Mouse (Mus musculus): ENCODE results near the gene Arl6ip5. TPM values are rescaled to one million over a fixed set of nuclear protein-coding genes. Genes with fewer than 3 reads are reported as not detected.
"Not testable (repeated sequence)": the region's sequence is repeated elsewhere in the genome, so short reads cannot be mapped to it uniquely, and the experiment has no call there.

Arl6ip5 gene
- polyA plus RNA-seq, 1 experiment from 2014 or later = 74.3 TPM

DNA sequence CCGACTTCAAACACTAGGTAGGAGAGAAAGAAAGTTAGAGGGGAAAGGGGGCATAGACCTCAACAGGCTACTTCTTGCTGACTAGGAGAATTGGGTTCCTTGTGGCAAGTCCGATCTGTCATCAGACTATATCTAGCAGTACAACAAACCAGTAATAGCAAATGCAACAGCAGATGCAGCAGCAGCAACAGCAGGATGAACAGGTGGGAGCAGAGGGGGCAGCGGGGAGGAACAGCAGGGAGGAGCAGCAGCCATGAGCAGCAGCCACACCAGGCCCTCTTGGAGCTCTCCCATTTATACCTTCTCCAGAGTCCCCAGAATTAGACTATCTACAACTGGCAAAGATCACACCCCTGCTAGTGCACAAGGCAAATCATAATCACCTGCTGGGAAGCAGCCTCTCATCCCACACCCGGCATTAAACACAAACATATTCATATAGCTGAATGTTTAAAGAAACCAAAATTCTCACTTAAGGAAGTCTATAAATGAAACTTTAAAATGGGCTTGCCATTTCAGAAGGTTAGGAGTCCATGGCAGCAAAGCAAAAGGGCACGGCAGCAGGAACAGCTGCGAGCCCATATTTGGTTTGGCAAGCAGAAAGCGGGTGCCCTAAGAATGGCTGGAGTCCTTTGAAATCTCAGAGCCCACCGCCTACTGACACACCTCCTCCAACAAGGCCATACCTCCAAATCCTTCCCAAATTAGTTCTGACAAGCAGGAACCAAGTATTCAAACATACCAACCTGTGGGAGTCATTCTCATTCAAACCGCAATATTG, 16.8 kb downstream of the Arl6ip5 start:
- H3K9me3 ChIP-seq (replicated peaks) = no peaks in the 10 kb centered on the region
- H3K27ac ChIP-seq = no peak overlapping the region
- no peak overlapping the region for H3K4me3 ChIP-seq
- H3K4me1 ChIP-seq = peaks cover 9% of the 10 kb centered on the region; the same call in 1 of the 2 replicates
- WGBS = 93% methylated on average over 9 of the region's 9 CpGs
- H3K4me2 ChIP-seq (replicated peaks) = no peak overlapping the region
- peaks cover 24% of the 10 kb centered on the region for H3K36me3 ChIP-seq
- no peaks in the 10 kb centered on the region for H3K27me3 ChIP-seq
- ATAC-seq (ENCODE audit: low FRiP score) = no peak
- H3K9ac ChIP-seq = no peak overlapping the region

GRCm38 (mm10) chr6:97234911-97235668, 24.6 kb downstream of the Arl6ip5 start:
- Histone ChIP-seq H3K4me1 (no peaks in the 10 kb centered on the region), H3K27ac (no peak overlapping the region), H3K4me3 (no peak overlapping the region), H3K4me2 (replicated peaks) (no peak overlapping the region), H3K36me3 (peaks cover 34% of the 10 kb centered on the region), H3K9ac (no peak overlapping the region), H3K9me3 (replicated peaks) (no peaks in the 10 kb centered on the region), H3K27me3 (no peaks in the 10 kb centered on the region)
- 87% methylated on average over 7 of the region's 7 CpGs for WGBS
- no peak for ATAC-seq (ENCODE audit: low FRiP score)

- Histone ChIP-seq H3K36me3 (peaks cover 26% of the 10 kb centered on the region), H3K9ac (no peak overlapping the region), H3K9me3 (replicated peaks) (no peaks in the 10 kb centered on the region), H3K4me1 (no peaks in the 10 kb centered on the region), H3K4me3 (no peak overlapping the region), H3K4me2 (replicated peaks) (no peak overlapping the region), H3K27ac (no peak overlapping the region), H3K27me3 (no peaks in the 10 kb centered on the region)
- no peak for ATAC-seq (ENCODE audit: low FRiP score)
- WGBS = 96% methylated on average over 5 of the region's 5 CpGs
Measured at GRCm38 (mm10) chr6:97236088-97236487, 25.6 kb downstream of the Arl6ip5 start.

DNA sequence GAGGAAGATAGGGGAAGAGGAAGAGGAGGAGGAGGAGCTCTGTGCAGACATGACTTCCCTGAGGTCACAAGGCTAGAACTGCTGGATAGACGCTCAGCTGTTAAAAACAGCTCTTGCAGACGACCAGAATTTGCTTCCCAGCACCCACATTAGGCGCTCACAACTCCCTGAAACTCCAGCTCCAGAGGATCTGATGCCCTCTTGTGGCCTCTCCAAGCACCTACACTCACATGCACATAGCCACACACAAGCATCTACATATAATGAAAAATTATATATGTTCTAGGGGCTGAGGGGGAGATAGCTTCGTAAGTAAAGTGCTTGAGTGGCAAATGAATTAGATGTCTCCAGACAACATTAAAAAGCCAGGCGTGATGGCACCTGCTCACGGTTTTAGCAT, 28.9 kb downstream of the Arl6ip5 start:
- WGBS = 91% methylated on average over 6 of the region's 6 CpGs
- H3K27me3 ChIP-seq = no peaks in the 10 kb centered on the region
- no peak overlapping the region for H3K27ac ChIP-seq
- no peaks in the 10 kb centered on the region for H3K9me3 ChIP-seq (replicated peaks)
- H3K4me2 ChIP-seq (replicated peaks) = no peak overlapping the region
- no peak overlapping the region for H3K9ac ChIP-seq
- H3K4me3 ChIP-seq = no peak overlapping the region
- H3K4me1 ChIP-seq = no peaks in the 10 kb centered on the region
- ATAC-seq (ENCODE audit: low FRiP score) = no peak
- H3K36me3 ChIP-seq = peaks cover 6% of the 10 kb centered on the region; the same call in 1 of the 2 replicates

- H3K9ac ChIP-seq = no peak overlapping the region
Measured at GRCm38 (mm10) chr6:97240092-97240491, 29.6 kb downstream of the Arl6ip5 start.

GRCm38 (mm10) chr6:97242522-97242921, 32.0 kb downstream of the Arl6ip5 start:
- Histone ChIP-seq H3K36me3 (no peaks in the 10 kb centered on the region), H3K4me3 (no peak overlapping the region), H3K27me3 (no peaks in the 10 kb centered on the region), H3K9ac (no peak overlapping the region), H3K9me3 (replicated peaks) (no peaks in the 10 kb centered on the region), H3K4me1 (no peaks in the 10 kb centered on the region), H3K27ac (no peak overlapping the region), H3K4me2 (replicated peaks) (no peak overlapping the region)
- 89% methylated on average over 4 of the region's 4 CpGs for WGBS
- no peak for ATAC-seq (ENCODE audit: low FRiP score)

More at GRCm38 (mm10) chr6:97240092-97240491, 29.6 kb downstream of the Arl6ip5 start:
- WGBS = 77% methylated on average over 5 of the region's 5 CpGs
- Histone ChIP-seq H3K27me3 (no peaks in the 10 kb centered on the region), H3K36me3 (no peaks in the 10 kb centered on the region), H3K27ac (no peak overlapping the region), H3K4me3 (no peak overlapping the region), H3K9me3 (replicated peaks) (no peaks in the 10 kb centered on the region), H3K4me1 (no peaks in the 10 kb centered on the region), H3K4me2 (replicated peaks) (no peak overlapping the region)
- ATAC-seq (ENCODE audit: low FRiP score) = no peak

- no peak overlapping the region for H3K9ac ChIP-seq
- H3K36me3 ChIP-seq = no peaks in the 10 kb centered on the region
- ATAC-seq (ENCODE audit: low FRiP score) = no peak
- no peak overlapping the region for H3K27ac ChIP-seq
- H3K27me3 ChIP-seq = no peaks in the 10 kb centered on the region
- H3K4me3 ChIP-seq = no peak overlapping the region
- no peaks in the 10 kb centered on the region for H3K9me3 ChIP-seq (replicated peaks)
- no peaks in the 10 kb centered on the region for H3K4me1 ChIP-seq
- no peak overlapping the region for H3K4me2 ChIP-seq (replicated peaks)
Measured at GRCm38 (mm10) chr6:97245200-97245599, 34.7 kb downstream of the Arl6ip5 start.

DNA sequence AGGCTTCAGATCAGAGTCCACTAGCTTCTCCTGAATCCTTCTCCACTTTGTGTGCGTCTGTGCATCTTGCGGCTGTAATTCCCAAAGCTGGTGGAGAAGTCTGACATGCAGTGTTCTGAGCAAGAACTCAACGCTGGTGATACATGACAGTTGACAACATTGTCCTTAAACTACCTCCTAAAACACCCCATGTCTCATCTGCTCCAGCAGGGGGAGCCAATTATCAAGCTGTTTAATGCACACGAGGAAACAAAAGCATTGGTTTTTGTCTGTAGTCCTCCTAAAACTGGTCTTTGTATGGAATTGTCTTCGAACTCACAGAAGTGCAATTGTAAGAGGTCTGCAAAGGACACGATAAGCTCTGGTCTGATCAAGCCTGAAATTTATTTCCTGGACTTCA, 40.5 kb downstream of the Arl6ip5 start:
- WGBS = 51% methylated on average over 6 of the region's 6 CpGs
- Histone ChIP-seq H3K36me3 (no peaks in the 10 kb centered on the region), H3K27ac (no peak overlapping the region), H3K27me3 (no peaks in the 10 kb centered on the region), H3K9me3 (replicated peaks) (no peaks in the 10 kb centered on the region), H3K9ac (no peak overlapping the region), H3K4me1 (no peaks in the 10 kb centered on the region), H3K4me3 (no peak overlapping the region), H3K4me2 (replicated peaks) (no peak overlapping the region)
- ATAC-seq (ENCODE audit: low FRiP score) = no peak

- Histone ChIP-seq H3K27me3 (no peaks in the 10 kb centered on the region), H3K9ac (no peak overlapping the region), H3K27ac (no peak overlapping the region), H3K4me2 (replicated peaks) (no peak overlapping the region), H3K36me3 (no peaks in the 10 kb centered on the region), H3K9me3 (replicated peaks) (no peaks in the 10 kb centered on the region), H3K4me1 (no peaks in the 10 kb centered on the region), H3K4me3 (no peak overlapping the region)
- no peak for ATAC-seq (ENCODE audit: low FRiP score)
- WGBS = 67% methylated on average over 5 of the region's 5 CpGs
Measured at GRCm38 (mm10) chr6:97252086-97252485, 41.6 kb downstream of the Arl6ip5 start.

DNA sequence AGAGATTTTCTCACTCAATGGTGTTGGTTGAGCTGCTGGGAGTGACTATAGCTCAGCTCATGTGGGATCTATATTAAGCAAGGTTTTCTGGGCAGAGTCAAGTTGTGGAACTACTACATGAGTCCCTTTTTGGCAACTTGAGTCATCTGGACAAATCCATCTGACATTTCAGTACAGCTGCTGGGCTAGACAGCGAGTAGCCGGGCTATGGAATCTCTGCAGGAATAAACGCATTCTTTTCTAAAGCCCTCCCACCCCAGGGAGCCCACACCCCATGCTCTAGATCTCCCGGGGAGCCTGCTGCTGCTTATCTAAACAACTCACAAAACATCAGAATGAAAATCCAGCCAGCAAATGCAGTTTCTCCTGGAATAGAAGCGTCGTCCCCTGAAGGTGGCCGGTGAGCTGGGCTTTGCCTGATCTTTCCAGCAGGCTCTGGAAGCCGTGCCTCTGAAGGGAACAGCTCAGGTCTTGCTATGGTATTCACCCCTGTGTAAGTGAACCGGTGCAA, 42.3 kb downstream of the Arl6ip5 start, which contains the start of gene Lmod3:
Lmod3 (minus strand) TSS at position 49 of the 511 bp plus-strand sequence.
- Histone ChIP-seq H3K4me1 (no peaks in the 10 kb centered on the region), H3K36me3 (no peaks in the 10 kb centered on the region), H3K27ac (no peak within 1 kb of the TSS), H3K27me3 (no peaks in the 10 kb centered on the region), H3K4me3 (no peak within 1 kb of the TSS), H3K9ac (no peak within 1 kb of the TSS), H3K4me2 (replicated peaks) (no peak within 1 kb of the TSS), H3K9me3 (replicated peaks) (no peaks in the 10 kb centered on the region)
- ATAC-seq (ENCODE audit: low FRiP score) = no peak
- whole genome bisulfite sequencing = 37% methylated on average over 9 of the region's 9 CpGs

- H3K4me3 ChIP-seq = no peak overlapping the region
- no peaks in the 10 kb centered on the region for H3K36me3 ChIP-seq
- no peak overlapping the region for H3K9ac ChIP-seq
- no peaks in the 10 kb centered on the region for H3K9me3 ChIP-seq (replicated peaks)
- WGBS = 95% methylated on average over 1 of the region's 1 CpGs
- no peak overlapping the region for H3K4me2 ChIP-seq (replicated peaks)
- no peak overlapping the region for H3K27ac ChIP-seq
- ATAC-seq (ENCODE audit: low FRiP score) = no peak
- H3K27me3 ChIP-seq = no peaks in the 10 kb centered on the region
- no peaks in the 10 kb centered on the region for H3K4me1 ChIP-seq
Measured at GRCm38 (mm10) chr6:97258489-97258888, 48.0 kb downstream of the Arl6ip5 start.

DNA sequence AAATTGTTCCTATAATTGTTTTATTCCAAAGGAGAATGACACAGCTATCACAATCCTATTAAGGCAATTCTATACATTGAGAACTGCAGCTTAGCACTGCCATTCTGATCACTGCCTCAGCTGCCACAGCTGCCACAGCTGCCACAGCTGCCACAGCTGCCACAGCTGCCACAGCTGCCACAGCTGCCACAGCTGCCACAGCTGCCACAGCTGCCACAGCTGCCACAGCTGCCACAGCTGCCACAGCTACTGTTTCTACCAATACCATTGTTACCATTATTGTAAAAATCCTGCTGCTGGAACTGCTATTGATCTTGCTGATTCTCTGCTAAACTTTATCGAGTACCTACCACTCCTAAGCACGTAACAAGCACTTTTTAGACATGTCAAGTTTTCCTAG, 49.4 kb downstream of the Arl6ip5 start:
- H3K4me1 ChIP-seq; H3K9me3 ChIP-seq (replicated peaks); H3K4me2 ChIP-seq (replicated peaks); ATAC-seq (ENCODE audit: low FRiP score); H3K9ac ChIP-seq; H3K36me3 ChIP-seq; H3K27me3 ChIP-seq; H3K4me3 ChIP-seq; H3K27ac ChIP-seq: not testable (repeated sequence)
- WGBS = 89% methylated on average over 2 of the region's 2 CpGs
